Mouse (Mus musculus) kidney, adult 8-10 months (tissue): ENCODE measurements around the gene Gm1673.
"Not testable (repeated sequence)": the region's sequence is repeated elsewhere in the genome, so short reads cannot be mapped to it uniquely, and the experiment has no call there.

Experiments used
- DNase-seq, 2 experiments: peaks; one replicate each; pipeline ENCODE4 v3.0.0; 2022

Gm1673 gene

GRCm38 (mm10) chr5:33983309-33984121, at the start of gene Gm1673:
TSS of gene Gm1673 (plus strand) at chr5:33983433.
- peak; percentile 31 to 33 for DNase-seq

GRCm38 (mm10) chr5:33934081-33934480, 49.2 kb upstream of the Gm1673 start:
- no peak for DNase-seq

- DNase-seq: no peak
Measured at GRCm38 (mm10) chr5:33934877-33935276, 48.4 kb upstream of the Gm1673 start.

- DNase-seq: no peak
Measured at GRCm38 (mm10) chr5:33935700-33936111, 47.5 kb upstream of the Gm1673 start.

- DNase-seq: peak; percentile 98 to 99
Measured at GRCm38 (mm10) chr5:33936120-33936707, 47.0 kb upstream of the Gm1673 start, which contains the start of gene Nelfa. TSS of gene Nelfa (minus strand) at chr5:33936413.

GRCm38 (mm10) chr5:33937230-33937629, 46.0 kb upstream of the Gm1673 start:
- no peak for DNase-seq

GRCm38 (mm10) chr5:33938448-33938847, 44.8 kb upstream of the Gm1673 start:
- no peak for DNase-seq

GRCm38 (mm10) chr5:33947035-33947434, 36.2 kb upstream of the Gm1673 start:
- DNase-seq: not testable (repeated sequence)

- DNase-seq: no peak
Measured at GRCm38 (mm10) chr5:33948314-33948713, 34.9 kb upstream of the Gm1673 start.

- no peak for DNase-seq
Measured at GRCm38 (mm10) chr5:33953471-33954185, 29.6 kb upstream of the Gm1673 start.

GRCm38 (mm10) chr5:33954354-33954753, 28.9 kb upstream of the Gm1673 start:
- DNase-seq: peak; percentile 57 to 71

- DNase-seq: no peak
Measured at GRCm38 (mm10) chr5:33955868-33956267, 27.4 kb upstream of the Gm1673 start.

- DNase-seq: no peak
Measured at GRCm38 (mm10) chr5:33959382-33959781, 23.9 kb upstream of the Gm1673 start.

GRCm38 (mm10) chr5:33974736-33975135, 8.5 kb upstream of the Gm1673 start:
- no peak for DNase-seq

- no peak for DNase-seq
Measured at GRCm38 (mm10) chr5:33976267-33976666, 7.0 kb upstream of the Gm1673 start.

GRCm38 (mm10) chr5:33982731-33983259, 438 bp upstream of the Gm1673 start:
- no peak for DNase-seq

GRCm38 (mm10) chr5:33994671-33995625, 11.7 kb downstream of the Gm1673 start:
- peak in 1 of 2 experiments; percentile 38 for DNase-seq

- DNase-seq: no peak
Measured at GRCm38 (mm10) chr5:33995843-33996693, 12.8 kb downstream of the Gm1673 start, which contains the start of gene Nat8l. TSS of gene Nat8l (plus strand) at chr5:33995984.

- no peak for DNase-seq
Measured at GRCm38 (mm10) chr5:33996694-33997045, 13.4 kb downstream of the Gm1673 start.

- DNase-seq: peak in 1 of 2 experiments; percentile 25
Measured at GRCm38 (mm10) chr5:33997051-33997741, 14.0 kb downstream of the Gm1673 start.
